Mouse (Mus musculus) macrophage (primary cell): Measurements from ENCODE around the gene 4930404N11Rik. TPM values are rescaled to one million over a fixed set of nuclear protein-coding genes. Genes with fewer than 3 reads are reported as not detected.

Source experiments
- H3K27ac ChIP-seq: fragments of 350-480 bp; formaldehyde crosslinking; 2 replicates; pipeline ENCODE4 v1.9.0; 2021
- H3K36me3 ChIP-seq: fragments of 350-480 bp; formaldehyde crosslinking; 2 replicates; pipeline ENCODE4 v1.9.0; 2021; ENCODE audit errors: inconsistent target
- H3K4me3 ChIP-seq: fragments of 350-480 bp; formaldehyde crosslinking; 2 replicates; pipeline ENCODE4 v1.9.0; 2021; ENCODE audit errors: inconsistent target
- H3K79me2 ChIP-seq: fragments of 350-480 bp; formaldehyde crosslinking; 2 replicates; pipeline ENCODE4 v1.9.0; 2021; ENCODE audit errors: inconsistent target
- WGBS: methylation state at CpG from one replicate; pipeline ENCODE4 v1.1.7; 2026; ENCODE audit warnings: inconsistent platforms; ENCODE audit not compliant: missing documents; 5-methylcytosine and 5-hydroxymethylcytosine counted together
- polyA plus RNA-seq: library from polyadenylated mRNA; stranded (reverse); fragments of 250-400 nt; gene quantifications from 3 replicates; pipeline ENCODE4 v1.2.4, GENCODE M21; 2018; ENCODE audit warnings: inconsistent platforms

4930404N11Rik gene
- polyA plus RNA-seq, 1 experiment from 2014 or later = 9.8 TPM

- Histone ChIP-seq H3K79me2 (peaks cover 64% of the 10 kb centered on the region), H3K4me3 (peak overlapping the region; percentile 29), H3K36me3 (peaks cover 11% of the 10 kb centered on the region; the same call in 1 of the 2 replicates), H3K27ac (peak overlapping the region; percentile 93)
- 58% methylated on average over 24 of the region's 24 CpGs for WGBS
These were observed 41.2 kb upstream of the 4930404N11Rik start for GRCm38 (mm10) chr10:81406504-81407440.

- peaks cover 11% of the 10 kb centered on the region; the same call in 1 of the 2 replicates for H3K36me3 ChIP-seq
These were observed 40.1 kb upstream of the 4930404N11Rik start for GRCm38 (mm10) chr10:81405588-81406201.

GRCm38 (mm10) chr10:81404720-81405119 lies 39.1 kb upstream of the 4930404N11Rik start:
- 30% methylated on average over 18 of the region's 18 CpGs for WGBS
- Histone ChIP-seq H3K36me3 (peaks cover 13% of the 10 kb centered on the region; the same call in 1 of the 2 replicates), H3K27ac (peak overlapping the region; percentile 93), H3K79me2 (peaks cover 64% of the 10 kb centered on the region), H3K4me3 (no peak overlapping the region)

More at GRCm38 (mm10) chr10:81405588-81406201, 40.1 kb upstream of the 4930404N11Rik start:
- H3K4me3 ChIP-seq = no peak overlapping the region
- peak overlapping the region; percentile 93 for H3K27ac ChIP-seq
- H3K79me2 ChIP-seq = peaks cover 60% of the 10 kb centered on the region
- WGBS = 58% methylated on average over 13 of the region's 13 CpGs

GRCm38 (mm10) chr10:81404082-81404481 lies 38.5 kb upstream of the 4930404N11Rik start:
- Histone ChIP-seq H3K4me3 (no peak overlapping the region), H3K79me2 (peaks cover 64% of the 10 kb centered on the region), H3K36me3 (peaks cover 20% of the 10 kb centered on the region; the same call in 1 of the 2 replicates)

GRCm38 (mm10) chr10:81403511-81403910 lies 37.9 kb upstream of the 4930404N11Rik start:
- Histone ChIP-seq H3K4me3 (no peak overlapping the region), H3K27ac (no peak overlapping the region), H3K79me2 (peaks cover 69% of the 10 kb centered on the region), H3K36me3 (peaks cover 22% of the 10 kb centered on the region; the same call in 1 of the 2 replicates)
- 97% methylated on average over 10 of the region's 10 CpGs for WGBS

More at GRCm38 (mm10) chr10:81404082-81404481, 38.5 kb upstream of the 4930404N11Rik start:
- WGBS = 77% methylated on average over 9 of the region's 9 CpGs
- peak overlapping the region; percentile 42 for H3K27ac ChIP-seq

- H3K79me2 ChIP-seq = peaks cover 80% of the 10 kb centered on the region
- peak overlapping the region; percentile 86 for H3K27ac ChIP-seq
- 82% methylated on average over 7 of the region's 7 CpGs for WGBS
- H3K36me3 ChIP-seq = peaks cover 31% of the 10 kb centered on the region; the same call in 1 of the 2 replicates
- no peak overlapping the region for H3K4me3 ChIP-seq
These were observed 36.7 kb upstream of the 4930404N11Rik start for GRCm38 (mm10) chr10:81402227-81402765.

- Histone ChIP-seq H3K27ac (peak overlapping the region; percentile 86), H3K79me2 (peaks cover 76% of the 10 kb centered on the region; the same call in 1 of the 2 replicates), H3K36me3 (peaks cover 32% of the 10 kb centered on the region; the same call in 1 of the 2 replicates), H3K4me3 (no peak overlapping the region)
- WGBS = 70% methylated on average over 17 of the region's 18 CpGs
These were observed 36.1 kb upstream of the 4930404N11Rik start for GRCm38 (mm10) chr10:81401521-81402226.

- Histone ChIP-seq H3K27ac (peak overlapping the region; percentile 86), H3K36me3 (peaks cover 32% of the 10 kb centered on the region; the same call in 1 of the 2 replicates), H3K4me3 (no peak overlapping the region), H3K79me2 (peaks cover 71% of the 10 kb centered on the region; the same call in 1 of the 2 replicates)
- 79% methylated on average over 10 of the region's 10 CpGs for WGBS
These were observed 35.5 kb upstream of the 4930404N11Rik start for GRCm38 (mm10) chr10:81401205-81401520.

- no peak overlapping the region for H3K4me3 ChIP-seq
These were observed 35.0 kb upstream of the 4930404N11Rik start for GRCm38 (mm10) chr10:81400371-81401204.

GRCm38 (mm10) chr10:81399798-81400308 lies 34.2 kb upstream of the 4930404N11Rik start:
- Histone ChIP-seq H3K36me3 (peaks cover 32% of the 10 kb centered on the region; the same call in 1 of the 2 replicates), H3K27ac (no peak overlapping the region), H3K79me2 (peaks cover 60% of the 10 kb centered on the region; the same call in 1 of the 2 replicates), H3K4me3 (no peak overlapping the region)
- WGBS = 92% methylated on average over 9 of the region's 18 CpGs

More at GRCm38 (mm10) chr10:81400371-81401204, 35.0 kb upstream of the 4930404N11Rik start:
- Histone ChIP-seq H3K36me3 (peaks cover 32% of the 10 kb centered on the region; the same call in 1 of the 2 replicates), H3K27ac (peak overlapping the region; percentile 86), H3K79me2 (peaks cover 65% of the 10 kb centered on the region; the same call in 1 of the 2 replicates)
- 96% methylated on average over 21 of the region's 22 CpGs for WGBS

- 92% methylated on average over 3 of the region's 5 CpGs for WGBS
- no peak overlapping the region for H3K4me3 ChIP-seq
- H3K36me3 ChIP-seq = peaks cover 31% of the 10 kb centered on the region; the same call in 1 of the 2 replicates
- peaks cover 54% of the 10 kb centered on the region; the same call in 1 of the 2 replicates for H3K79me2 ChIP-seq
- no peak overlapping the region for H3K27ac ChIP-seq
These were observed 33.7 kb upstream of the 4930404N11Rik start for GRCm38 (mm10) chr10:81399296-81399695.

- 82% methylated on average over 5 of the region's 5 CpGs for WGBS
- Histone ChIP-seq H3K79me2 (peaks cover 43% of the 10 kb centered on the region; the same call in 1 of the 2 replicates), H3K36me3 (peaks cover 21% of the 10 kb centered on the region; the same call in 1 of the 2 replicates), H3K27ac (no peak overlapping the region), H3K4me3 (no peak overlapping the region)
These were observed 31.1 kb upstream of the 4930404N11Rik start for GRCm38 (mm10) chr10:81396749-81397148.

GRCm38 (mm10) chr10:81395865-81396264 lies 30.2 kb upstream of the 4930404N11Rik start:
- no peak overlapping the region for H3K27ac ChIP-seq
- peaks cover 21% of the 10 kb centered on the region; the same call in 1 of the 2 replicates for H3K36me3 ChIP-seq
- 100% methylated on average over 2 of the region's 4 CpGs for WGBS
- no peak overlapping the region for H3K4me3 ChIP-seq
- peaks cover 38% of the 10 kb centered on the region; the same call in 1 of the 2 replicates for H3K79me2 ChIP-seq
